Mouse (Mus musculus): ENCODE measurements around the gene Id1. TPM values are rescaled to one million over a fixed set of nuclear protein-coding genes. Genes with fewer than 3 reads are reported as not detected.
A peak's percentile ranks its signal among the peaks of the same experiment; 100 is the strongest.

Gene Id1
- 20.9 and 23.2 TPM in 2 replicates for polyA plus RNA-seq (2015; fragmentation: Nextera tagmentation; extraction: Ambion mirVana)

DNA sequence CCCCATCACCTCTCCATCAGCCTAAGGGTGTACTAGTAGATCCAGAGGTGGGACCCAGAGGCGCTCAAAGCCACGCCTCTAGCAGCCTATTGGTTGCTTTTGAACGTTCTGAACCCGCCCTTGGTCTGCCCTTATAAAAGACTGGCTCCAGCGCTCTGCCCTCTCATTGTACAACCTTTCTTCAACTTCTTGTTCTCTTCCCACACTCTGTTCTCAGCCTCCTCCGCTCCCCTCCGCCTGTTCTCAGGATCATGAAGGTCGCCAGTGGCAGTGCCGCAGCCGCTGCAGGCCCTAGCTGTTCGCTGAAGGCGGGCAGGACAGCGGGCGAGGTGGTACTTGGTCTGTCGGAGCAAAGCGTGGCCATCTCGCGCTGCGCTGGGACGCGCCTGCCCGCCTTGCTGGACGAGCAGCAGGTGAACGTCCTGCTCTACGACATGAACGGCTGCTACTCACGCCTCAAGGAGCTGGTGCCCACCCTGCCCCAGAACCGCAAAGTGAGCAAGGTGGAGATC, at the start of gene Id1:
Gene Id1 (plus strand): TSS at position 162 of the 512 bp plus-strand sequence.
- Histone ChIP-seq H3K4me2 (peak within 1 kb of the TSS; percentile 93), H3K36me3 (no peaks in the 10 kb centered on the region), H3K4me3 (replicated peaks) (peak within 1 kb of the TSS; percentile 67), H3K9ac (peak within 1 kb of the TSS; percentile 85), H3K4me1 (replicated peaks) (peaks cover 85% of the 10 kb centered on the region), H3K27ac (peak within 1 kb of the TSS; percentile 87), H3K27me3 (peaks cover 27% of the 10 kb centered on the region), H3K9me3 (replicated peaks) (no peaks in the 10 kb centered on the region)
- WGBS (ENCODE audit: insufficient replicate concordance): under 1% methylated on average over 28 of the region's 28 CpGs
- ATAC-seq (ENCODE audit: low read depth) (peak; percentile 72), DNase-seq (peak; percentile 83)

DNA sequence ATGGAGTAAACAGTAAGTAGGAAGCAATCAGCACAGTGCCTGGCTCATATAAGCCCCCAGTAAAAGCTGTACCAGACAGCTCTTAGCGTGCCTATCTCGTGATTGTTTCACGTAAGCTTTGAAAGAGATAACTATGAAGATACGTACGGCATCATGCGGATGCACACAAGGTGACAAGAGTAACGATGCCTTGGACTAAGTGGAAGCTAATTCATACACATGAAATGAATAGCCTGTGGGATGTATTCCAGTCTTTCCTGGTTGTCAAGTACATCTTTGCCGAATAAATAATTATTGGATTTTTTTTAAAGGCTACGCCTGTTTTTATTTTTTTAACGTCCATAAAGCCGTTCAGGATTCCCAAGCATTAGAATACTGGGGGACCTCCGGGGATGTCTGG, 49.7 kb upstream of the Id1 start:
- 0 out of 2 replicates have a peak overlapping the region, but pooled peaks have one; percentile 45 for H3K9ac ChIP-seq
- peaks cover 92% of the 10 kb centered on the region for H3K36me3 ChIP-seq
- H3K9me3 ChIP-seq (replicated peaks): no peaks in the 10 kb centered on the region
- peaks cover 21% of the 10 kb centered on the region for H3K4me1 ChIP-seq (replicated peaks)
- H3K27me3 ChIP-seq: no peaks in the 10 kb centered on the region
- peak overlapping the region; percentile 66 for H3K4me3 ChIP-seq (replicated peaks)
- 52% methylated on average over 12 of the region's 12 CpGs for WGBS (ENCODE audit: insufficient replicate concordance)
- DNase-seq (no peak), ATAC-seq (ENCODE audit: low read depth) (no peak)
- peak overlapping the region; percentile 47; the same call in 1 of the 2 replicates for H3K27ac ChIP-seq
- H3K4me2 ChIP-seq: peak overlapping the region; percentile 73

DNA sequence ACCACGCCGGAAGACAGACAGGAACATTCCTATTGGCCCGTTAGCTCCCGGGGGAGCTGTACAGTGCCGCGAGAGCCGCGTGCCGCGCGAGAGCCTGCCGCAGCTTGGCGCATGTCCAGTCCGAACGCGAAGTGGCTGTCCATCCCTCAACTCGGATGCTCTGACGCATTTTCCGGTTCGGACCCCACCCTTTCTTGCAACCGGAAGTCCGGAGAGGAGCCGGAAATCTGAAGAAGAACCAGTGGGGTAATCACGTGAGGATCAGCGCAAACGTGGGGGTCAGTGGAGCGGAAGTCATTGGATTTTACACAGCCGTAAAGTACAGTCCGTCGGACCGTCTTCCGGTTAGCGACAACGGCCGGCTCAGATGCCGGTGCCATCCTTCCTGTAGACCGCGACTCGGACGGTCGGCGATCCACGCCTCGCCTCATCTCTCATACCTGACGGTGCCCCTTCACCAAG, 49.2 kb upstream of the Id1 start, which contains the start of gene Mcts2:
Gene Mcts2 (plus strand): TSS at position 230 of the 462 bp plus-strand sequence.
- Histone ChIP-seq H3K9ac (peak within 1 kb of the TSS; percentile 69), H3K36me3 (peaks cover 87% of the 10 kb centered on the region), H3K4me1 (replicated peaks) (peaks cover 24% of the 10 kb centered on the region), H3K4me2 (peak within 1 kb of the TSS; percentile 73), H3K4me3 (replicated peaks) (peak within 1 kb of the TSS; percentile 66), H3K27me3 (no peaks in the 10 kb centered on the region), H3K9me3 (replicated peaks) (no peaks in the 10 kb centered on the region), H3K27ac (peak within 1 kb of the TSS; percentile 56)
- WGBS (ENCODE audit: insufficient replicate concordance): 53% methylated on average over 45 of the region's 45 CpGs
- ATAC-seq (ENCODE audit: low read depth) (peak; percentile 96), DNase-seq (peak; percentile 87)

DNA sequence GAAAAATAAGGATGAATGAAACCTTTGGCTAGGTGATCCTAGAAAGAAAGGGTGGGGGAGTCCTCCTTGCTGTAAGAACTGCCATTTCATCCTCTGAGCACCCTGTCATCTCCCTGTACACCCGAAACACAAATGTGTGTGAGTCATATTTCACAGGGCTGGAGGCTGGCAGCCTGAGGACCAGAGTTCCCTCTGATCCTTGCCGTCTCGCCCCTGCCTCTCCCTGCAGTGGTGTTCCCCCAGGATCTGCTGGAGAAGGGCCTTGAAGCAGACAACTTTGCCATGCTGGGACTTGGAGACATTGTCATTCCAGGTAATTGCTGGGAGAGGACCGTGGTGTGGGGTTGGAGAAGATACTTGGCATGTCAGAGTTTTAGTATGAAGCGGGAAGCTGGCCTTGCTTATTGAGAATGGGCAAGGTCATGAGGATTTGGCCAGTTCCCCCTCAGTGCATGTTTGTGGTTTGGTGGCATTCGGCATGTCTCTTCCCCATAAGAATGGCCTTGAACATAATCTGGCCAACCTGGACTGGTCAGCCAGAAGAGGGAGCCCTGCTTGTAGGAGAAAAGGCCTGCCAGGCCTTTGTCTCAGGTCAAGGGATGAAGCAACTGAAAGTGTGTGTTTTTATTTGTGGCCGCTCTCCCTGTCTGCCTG, 44.4 kb upstream of the Id1 start:
- DNase-seq (no peak), ATAC-seq (ENCODE audit: low read depth) (no peak)
- H3K9ac ChIP-seq: no peak overlapping the region
- H3K27me3 ChIP-seq: no peaks in the 10 kb centered on the region
- no peak overlapping the region for H3K4me3 ChIP-seq (replicated peaks)
- no peaks in the 10 kb centered on the region for H3K9me3 ChIP-seq (replicated peaks)
- H3K4me1 ChIP-seq (replicated peaks): peaks cover 32% of the 10 kb centered on the region
- WGBS (ENCODE audit: insufficient replicate concordance): 68% methylated on average over 7 of the region's 7 CpGs
- no peak overlapping the region for H3K4me2 ChIP-seq
- no peak overlapping the region for H3K27ac ChIP-seq
- peaks cover 66% of the 10 kb centered on the region for H3K36me3 ChIP-seq

DNA sequence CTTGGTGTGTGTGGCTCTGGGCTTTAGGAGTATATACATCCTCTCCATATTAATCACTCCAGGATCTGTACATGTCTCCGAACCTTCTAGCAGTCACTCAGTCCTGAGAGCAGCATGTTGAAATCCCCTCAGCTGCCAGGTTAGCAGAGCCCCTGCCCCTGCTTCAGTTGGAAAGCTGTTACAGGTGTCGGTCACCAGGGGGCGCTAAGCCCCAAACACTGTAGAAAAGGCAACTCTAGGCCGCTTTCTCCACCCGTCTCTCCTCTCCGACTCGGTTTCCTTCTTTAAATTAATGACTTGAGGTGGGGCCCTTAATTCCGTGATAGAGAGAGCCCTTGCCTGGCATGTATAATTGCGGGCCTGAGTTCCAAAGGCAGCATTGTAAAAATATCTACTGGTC, 42.8 kb upstream of the Id1 start:
- Histone ChIP-seq H3K9me3 (replicated peaks) (no peaks in the 10 kb centered on the region), H3K9ac (peak overlapping the region; percentile 49), H3K4me1 (replicated peaks) (peaks cover 28% of the 10 kb centered on the region), H3K27ac (no peak overlapping the region), H3K27me3 (no peaks in the 10 kb centered on the region), H3K4me3 (replicated peaks) (no peak overlapping the region), H3K4me2 (peak overlapping the region; percentile 39), H3K36me3 (peaks cover 64% of the 10 kb centered on the region)
- DNase-seq: peak; percentile 54
- peak; percentile 26; the same call in 1 of the 2 replicates for ATAC-seq (ENCODE audit: low read depth)
- 14% methylated on average over 9 of the region's 9 CpGs for WGBS (ENCODE audit: insufficient replicate concordance)

DNA sequence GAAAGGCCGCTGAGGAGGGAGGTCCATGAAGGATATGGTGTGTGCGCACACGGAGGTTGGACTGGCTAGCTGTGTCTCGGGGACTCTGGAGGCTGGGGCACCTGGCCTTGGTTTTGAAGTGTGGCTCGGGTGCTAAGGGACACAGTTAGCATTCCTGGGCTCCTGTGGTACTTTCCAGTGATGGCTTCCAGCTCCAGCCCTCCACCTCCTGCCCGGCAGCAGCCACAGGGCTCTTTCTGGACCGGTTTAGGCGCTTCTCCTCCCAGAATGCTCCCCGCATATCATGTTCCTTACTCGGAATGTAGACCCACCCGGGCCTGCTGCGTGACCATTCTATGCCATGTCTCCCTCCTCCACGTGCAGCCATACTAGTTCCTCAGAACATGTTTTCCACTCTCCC, 42.3 kb upstream of the Id1 start:
- Histone ChIP-seq H3K9ac (peak overlapping the region; percentile 49), H3K27me3 (no peaks in the 10 kb centered on the region), H3K27ac (no peak overlapping the region), H3K4me3 (replicated peaks) (no peak overlapping the region), H3K36me3 (peaks cover 64% of the 10 kb centered on the region), H3K9me3 (replicated peaks) (no peaks in the 10 kb centered on the region), H3K4me2 (peak overlapping the region; percentile 39), H3K4me1 (replicated peaks) (peaks cover 23% of the 10 kb centered on the region)
- WGBS (ENCODE audit: insufficient replicate concordance): 81% methylated on average over 13 of the region's 13 CpGs
- ATAC-seq (ENCODE audit: low read depth): no peak
- DNase-seq: no peak

DNA sequence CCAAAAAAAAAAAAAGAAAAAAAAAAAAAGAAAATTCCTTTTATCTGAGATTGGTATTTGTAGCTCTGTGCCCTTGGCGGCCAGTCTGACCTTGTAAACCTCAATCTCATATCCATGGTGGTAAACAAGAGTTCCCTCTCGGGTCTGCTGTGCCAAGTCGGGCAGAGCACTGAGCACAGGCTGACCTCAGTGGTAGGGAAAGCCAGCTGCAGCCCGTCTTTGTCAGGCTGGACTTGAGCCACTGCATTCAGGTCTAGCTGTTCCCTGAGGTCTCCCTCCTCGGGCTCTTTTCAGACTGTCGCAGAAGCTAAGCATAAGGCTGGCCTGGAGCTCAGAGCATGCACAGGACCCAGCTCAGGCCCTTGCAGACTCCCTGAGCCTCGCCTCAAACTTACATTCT, 41.3 kb upstream of the Id1 start:
- ATAC-seq (ENCODE audit: low read depth) (no peak), DNase-seq (no peak)
- H3K4me1 ChIP-seq (replicated peaks): peaks cover 23% of the 10 kb centered on the region
- H3K4me3 ChIP-seq (replicated peaks): no peak overlapping the region
- no peak overlapping the region for H3K27ac ChIP-seq
- H3K36me3 ChIP-seq: peaks cover 65% of the 10 kb centered on the region
- H3K4me2 ChIP-seq: no peak overlapping the region
- no peaks in the 10 kb centered on the region for H3K9me3 ChIP-seq (replicated peaks)
- H3K27me3 ChIP-seq: no peaks in the 10 kb centered on the region
- no peak overlapping the region for H3K9ac ChIP-seq
- 74% methylated on average over 7 of the region's 7 CpGs for WGBS (ENCODE audit: insufficient replicate concordance)

DNA sequence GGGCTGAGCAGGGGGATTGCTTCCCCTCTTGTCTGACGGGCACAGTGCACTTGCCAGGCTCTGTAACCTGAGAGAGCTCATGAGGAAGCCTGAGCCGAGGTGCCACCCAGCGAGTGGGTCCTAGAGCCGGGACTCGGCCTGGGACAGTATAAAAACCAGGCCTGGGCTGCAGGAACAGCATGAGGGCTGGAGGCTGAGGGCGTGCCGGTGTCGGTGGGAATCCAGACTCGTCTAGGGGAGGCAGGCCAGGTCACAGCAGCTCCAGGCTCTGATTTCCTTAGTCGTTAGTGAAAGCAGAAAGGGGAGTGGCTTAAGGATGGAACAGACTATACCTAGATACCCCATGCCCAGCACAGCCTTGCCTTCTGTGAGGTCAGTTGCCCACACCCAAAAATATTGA, 40.0 kb upstream of the Id1 start:
- Histone ChIP-seq H3K4me2 (no peak overlapping the region), H3K27me3 (no peaks in the 10 kb centered on the region), H3K4me1 (replicated peaks) (peaks cover 16% of the 10 kb centered on the region), H3K27ac (no peak overlapping the region; the same call in 1 of the 2 replicates), H3K9me3 (replicated peaks) (no peaks in the 10 kb centered on the region), H3K9ac (no peak overlapping the region), H3K4me3 (replicated peaks) (no peak overlapping the region), H3K36me3 (peaks cover 69% of the 10 kb centered on the region)
- 78% methylated on average over 10 of the region's 10 CpGs for WGBS (ENCODE audit: insufficient replicate concordance)
- no peak for DNase-seq
- ATAC-seq (ENCODE audit: low read depth): no peak

DNA sequence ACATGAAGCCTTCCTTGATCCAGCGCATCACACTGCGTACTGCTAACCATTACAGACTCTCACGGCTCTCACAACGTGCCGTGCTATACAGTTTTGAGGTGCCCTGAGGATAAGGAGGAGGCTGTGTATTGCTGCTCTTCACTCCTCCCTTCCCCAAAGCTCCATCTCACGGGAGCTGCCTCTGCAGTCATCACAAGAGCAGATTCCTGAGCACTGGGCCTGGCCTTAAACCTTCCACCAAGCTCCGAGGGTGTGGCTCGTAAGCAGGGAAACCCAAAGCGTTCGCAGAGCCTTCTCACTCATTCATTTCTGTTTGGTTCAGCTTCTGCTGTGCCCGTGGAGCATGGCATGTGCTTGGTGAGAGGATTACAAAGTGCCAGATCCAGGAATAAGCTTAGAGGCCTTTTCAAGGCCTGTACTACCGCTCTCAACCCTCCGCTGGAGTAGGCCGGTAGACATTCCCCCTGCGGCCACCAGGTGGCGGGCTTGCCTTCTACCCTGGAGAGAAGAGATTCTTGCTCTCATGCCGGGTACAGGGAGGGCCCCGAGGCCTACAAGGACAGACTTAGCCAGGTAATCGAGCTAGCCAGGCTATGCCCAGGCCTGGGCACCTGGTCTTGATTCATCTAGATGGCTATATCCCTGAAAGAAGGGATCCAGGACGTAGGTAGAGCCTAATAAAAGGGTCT, 39.4 kb upstream of the Id1 start:
- no peak overlapping the region for H3K4me2 ChIP-seq
- H3K36me3 ChIP-seq: peaks cover 75% of the 10 kb centered on the region
- peak overlapping the region; percentile 46 for H3K9ac ChIP-seq
- H3K4me3 ChIP-seq (replicated peaks): no peak overlapping the region
- H3K27me3 ChIP-seq: no peaks in the 10 kb centered on the region
- H3K9me3 ChIP-seq (replicated peaks): no peaks in the 10 kb centered on the region
- ATAC-seq (ENCODE audit: low read depth): peak; percentile 66
- H3K27ac ChIP-seq: no peak overlapping the region; the same call in 1 of the 2 replicates
- peak; percentile 75 for DNase-seq
- WGBS (ENCODE audit: insufficient replicate concordance): 42% methylated on average over 20 of the region's 20 CpGs
- H3K4me1 ChIP-seq (replicated peaks): peaks cover 15% of the 10 kb centered on the region

DNA sequence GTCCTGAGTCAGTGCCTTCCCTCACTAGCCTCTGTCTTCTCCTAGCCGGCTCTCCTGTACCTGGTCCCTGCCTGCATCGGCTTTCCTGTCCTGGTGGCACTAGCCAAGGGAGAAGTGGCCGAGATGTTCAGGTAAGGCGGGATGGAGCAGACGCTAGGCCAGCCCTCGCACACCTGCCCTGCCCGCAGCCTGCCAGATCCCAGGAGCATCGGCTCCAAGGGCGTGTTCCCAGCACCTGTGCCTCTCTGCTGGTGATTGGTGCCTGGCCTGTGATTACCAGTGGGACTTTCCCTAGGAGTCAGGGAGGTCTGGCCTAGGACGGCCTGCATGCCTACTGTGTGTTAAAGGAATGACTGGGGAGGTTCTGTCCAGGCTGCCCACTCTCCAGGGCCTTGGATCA, 35.9 kb upstream of the Id1 start:
- Histone ChIP-seq H3K27ac (no peak overlapping the region), H3K9me3 (replicated peaks) (no peaks in the 10 kb centered on the region), H3K36me3 (peaks cover 97% of the 10 kb centered on the region), H3K4me1 (replicated peaks) (peaks cover 4% of the 10 kb centered on the region), H3K4me2 (no peak overlapping the region), H3K4me3 (replicated peaks) (no peak overlapping the region), H3K27me3 (no peaks in the 10 kb centered on the region), H3K9ac (no peak overlapping the region)
- ATAC-seq (ENCODE audit: low read depth) (no peak), DNase-seq (no peak)
- WGBS (ENCODE audit: insufficient replicate concordance): 81% methylated on average over 10 of the region's 10 CpGs

DNA sequence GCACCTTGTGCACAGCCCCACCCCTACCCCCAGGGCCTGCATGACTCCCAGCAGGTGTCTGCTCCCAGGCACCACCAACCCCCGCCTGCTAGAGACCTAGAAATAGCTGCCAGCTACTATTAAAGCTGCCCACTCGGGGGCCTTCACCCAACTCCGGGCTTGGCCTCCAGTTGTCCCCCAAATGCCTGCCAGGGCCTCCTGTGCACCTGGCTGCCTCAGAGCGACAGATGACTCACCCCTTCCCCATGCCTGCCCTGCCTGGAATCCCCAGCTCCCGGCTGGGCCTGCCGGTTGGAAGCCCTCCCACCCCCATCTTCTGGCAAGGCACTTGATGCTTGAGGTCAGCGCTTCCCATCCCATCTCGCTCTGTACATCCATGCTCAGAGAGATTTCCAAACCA, 35.3 kb upstream of the Id1 start:
- WGBS (ENCODE audit: insufficient replicate concordance): 86% methylated on average over 8 of the region's 8 CpGs
- Histone ChIP-seq H3K27me3 (no peaks in the 10 kb centered on the region), H3K4me2 (no peak overlapping the region), H3K27ac (no peak overlapping the region), H3K9ac (no peak overlapping the region), H3K9me3 (replicated peaks) (no peaks in the 10 kb centered on the region), H3K4me3 (replicated peaks) (no peak overlapping the region), H3K4me1 (replicated peaks) (peaks cover 4% of the 10 kb centered on the region), H3K36me3 (peaks cover 97% of the 10 kb centered on the region)
- DNase-seq (no peak), ATAC-seq (ENCODE audit: low read depth) (no peak)

All from liver, embryonic 13.5 days (tissue).